Mouse (Mus musculus) adipocyte (in vitro differentiated cells): ENCODE measurements around the gene Csad.
"Not testable (repeated sequence)": the region's sequence is repeated elsewhere in the genome, so short reads cannot be mapped to it uniquely, and the experiment has no call there.

Experiments used
- DNase-seq: peaks from one replicate; pipeline ENCODE4 v3.0.0-alpha.2; 2016; ENCODE audit warnings: low spot score

Csad gene

DNA sequence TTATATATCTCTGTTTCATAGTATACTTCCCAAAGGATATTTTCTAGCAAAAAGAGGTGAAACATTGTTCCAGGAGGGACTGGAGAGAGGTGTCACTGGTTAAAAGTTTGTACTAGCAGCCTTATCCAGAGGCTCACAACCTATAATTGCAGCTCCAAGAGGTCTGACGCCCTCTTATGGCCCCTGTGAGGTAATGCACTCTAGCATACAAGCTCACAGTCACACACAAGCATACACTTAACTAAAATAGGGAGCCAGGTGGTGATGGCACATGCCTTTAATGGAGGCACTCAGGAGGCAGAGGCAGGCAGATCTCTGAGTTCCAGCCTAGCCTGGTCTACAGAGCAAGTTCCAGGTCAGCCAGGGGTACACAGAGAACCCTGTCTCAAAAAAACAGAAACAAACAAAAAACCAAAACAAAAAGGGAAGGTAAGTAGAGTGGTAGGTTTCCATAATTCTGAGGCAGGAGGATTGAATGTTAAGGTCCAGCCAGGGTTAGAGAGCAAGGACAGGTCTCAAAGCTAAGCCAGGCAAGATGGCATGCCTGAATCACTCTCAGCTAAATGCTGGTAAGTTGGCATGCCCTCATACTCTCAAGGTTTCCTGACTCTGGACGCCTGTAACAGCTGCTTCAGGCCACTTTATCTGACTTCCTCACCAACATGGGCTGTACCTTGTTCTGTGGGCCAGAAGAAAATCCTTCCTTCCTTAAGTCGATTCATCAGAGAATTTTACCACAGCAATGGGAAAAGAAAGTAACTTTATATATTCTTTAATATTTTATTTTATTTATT is 40.4 kb downstream of the Csad start:
- DNase-seq = no peak

DNA sequence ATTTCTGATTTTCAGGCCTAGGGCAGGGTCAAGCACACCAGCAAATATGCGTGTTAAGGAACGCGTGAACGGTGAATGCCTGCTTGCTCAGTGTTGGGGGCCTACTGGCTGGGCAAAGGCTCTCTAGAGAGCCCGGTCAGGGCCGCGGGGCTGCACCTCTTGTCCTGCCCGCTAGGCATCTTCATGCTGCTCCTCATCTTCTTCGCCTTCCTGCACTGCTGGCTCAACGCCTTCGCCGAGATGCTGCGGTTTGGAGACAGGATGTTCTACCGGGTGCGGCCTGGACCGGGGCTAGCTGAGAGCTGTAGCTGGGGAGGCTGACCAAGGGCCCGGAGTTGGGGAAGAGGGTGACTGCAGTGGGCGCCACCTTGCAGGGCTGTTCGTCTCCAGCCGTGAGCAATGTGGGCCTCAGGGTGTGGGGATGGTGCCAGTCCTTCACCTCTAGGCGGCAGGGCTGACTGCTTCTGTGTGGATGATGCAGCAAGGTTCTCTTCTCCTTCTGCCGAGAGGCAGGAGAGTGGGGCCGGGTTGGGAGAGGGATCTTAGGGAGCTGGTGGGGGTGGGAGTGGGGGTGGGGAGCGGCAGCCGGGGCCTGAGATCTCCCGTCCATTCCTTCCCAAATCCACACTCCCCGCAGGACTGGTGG is 44.0 kb downstream of the Csad start:
- no peak for DNase-seq

GRCm38 (mm10) chr15:102156836-102157235 is 47.7 kb downstream of the Csad start:
- no peak for DNase-seq

- not testable (repeated sequence) for DNase-seq
Measured at GRCm38 (mm10) chr15:102155006-102155405, 49.5 kb downstream of the Csad start.

- peak; percentile 40 for DNase-seq
Measured at GRCm38 (mm10) chr15:102152646-102153045, 51.9 kb downstream of the Csad start.

DNA sequence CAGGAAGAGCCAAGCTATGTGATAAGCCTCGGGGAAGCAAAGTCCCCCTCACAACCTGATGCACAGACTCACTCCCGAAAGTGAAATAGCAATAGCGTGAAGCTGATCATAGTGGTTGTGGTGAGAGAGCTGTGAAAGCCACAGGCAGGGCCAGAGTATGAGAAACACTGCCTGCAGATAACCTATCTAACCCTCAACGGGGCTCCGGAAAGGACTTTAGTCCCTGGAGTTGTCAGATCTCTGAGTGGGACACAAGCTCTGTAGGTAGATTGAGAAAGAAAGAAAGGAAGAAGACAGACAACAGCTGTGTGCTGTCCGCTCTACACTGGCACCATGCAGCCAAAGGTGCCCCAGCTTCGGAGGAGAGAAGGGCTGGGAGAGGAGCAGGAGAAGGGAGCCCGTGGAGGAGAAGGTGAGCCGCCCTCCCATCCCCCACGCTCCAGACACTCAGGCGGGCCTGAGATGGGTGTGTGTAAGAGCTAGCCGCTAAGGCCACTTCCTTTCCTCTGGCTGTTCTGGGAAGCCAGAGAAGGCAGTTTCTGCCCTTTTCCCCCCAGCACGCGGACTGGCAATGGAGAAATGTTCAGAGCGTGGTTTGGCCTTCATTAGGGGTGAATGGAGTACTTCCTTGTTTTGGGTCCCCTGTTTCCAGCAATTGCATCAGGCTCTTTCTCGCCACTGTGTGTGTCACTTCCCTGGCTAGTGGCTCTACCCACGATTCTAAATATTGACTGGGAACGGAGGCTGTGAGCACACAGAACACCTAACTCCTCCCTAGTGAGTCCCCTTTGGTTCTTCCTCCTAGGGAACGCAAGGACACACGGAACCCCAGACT is 54.0 kb downstream of the Csad start, which contains the start of gene Soat2:
Gene Soat2 (plus strand): TSS at position 226 of the 835 bp plus-strand sequence.
- DNase-seq = no peak

- no peak for DNase-seq
Measured at GRCm38 (mm10) chr15:102149561-102149960, 55.0 kb downstream of the Csad start.

DNA sequence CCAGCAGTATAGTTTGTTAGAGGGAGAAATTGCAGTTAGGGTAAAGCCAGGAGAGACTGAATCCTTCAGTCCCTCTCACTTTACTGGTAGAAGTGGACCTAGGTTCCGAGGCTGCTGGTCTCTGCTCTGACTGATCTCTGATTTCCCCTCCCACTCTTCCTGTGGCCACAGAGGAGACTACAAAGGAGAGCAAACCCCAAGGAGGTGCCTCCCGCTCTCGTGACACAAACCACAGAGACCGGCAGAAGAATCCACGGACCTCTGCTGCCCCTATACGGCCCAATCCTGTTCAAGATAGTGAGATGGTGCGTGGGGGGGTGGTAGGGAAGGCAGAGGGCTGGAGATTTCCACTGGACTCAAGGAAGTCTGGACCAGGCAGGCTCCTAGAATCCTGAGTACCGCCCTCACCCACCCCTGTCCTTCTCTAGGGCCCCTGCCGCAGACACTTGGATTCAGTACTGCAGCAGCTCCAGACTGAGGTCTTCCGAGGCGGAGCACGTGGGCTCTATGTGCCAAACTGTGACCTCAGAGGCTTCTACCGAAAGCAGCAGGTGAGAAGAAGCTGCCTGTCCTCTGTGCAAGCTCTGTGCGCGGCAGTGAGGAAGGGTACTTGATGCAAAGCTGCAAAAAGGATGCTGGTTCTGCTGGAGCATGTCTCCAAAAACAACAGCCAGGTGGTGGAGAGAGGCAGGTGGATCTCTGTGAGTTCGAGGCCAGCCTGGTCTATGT is 56.7 kb downstream of the Csad start:
- no peak for DNase-seq

- DNase-seq = peak; percentile 78
Measured at GRCm38 (mm10) chr15:102146882-102147281, 57.6 kb downstream of the Csad start.

GRCm38 (mm10) chr15:102146089-102146488 is 58.4 kb downstream of the Csad start:
- DNase-seq = no peak

- DNase-seq = peak; percentile 40
Measured at GRCm38 (mm10) chr15:102145330-102145729, 59.2 kb downstream of the Csad start.

DNA sequence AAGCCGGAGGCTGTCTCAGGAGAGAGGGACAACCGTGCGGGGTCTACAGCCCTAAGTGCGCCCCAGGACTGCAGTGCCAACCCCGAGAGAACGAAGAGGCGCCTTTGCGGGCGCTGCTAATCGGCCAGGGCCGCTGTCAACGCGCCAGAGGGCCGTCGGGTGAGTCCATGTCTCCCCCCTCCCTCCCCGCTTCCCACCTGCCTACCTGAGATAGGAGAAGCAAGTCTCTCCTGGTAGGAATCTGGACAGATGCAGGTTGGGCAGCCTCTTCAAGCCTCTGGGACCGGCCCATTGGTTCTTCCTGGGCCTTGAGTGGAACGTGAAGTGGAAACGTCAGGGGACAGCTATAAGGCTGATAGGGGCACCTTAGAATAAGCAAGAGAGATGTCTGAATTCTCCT is 59.8 kb downstream of the Csad start:
- DNase-seq = no peak

DNA sequence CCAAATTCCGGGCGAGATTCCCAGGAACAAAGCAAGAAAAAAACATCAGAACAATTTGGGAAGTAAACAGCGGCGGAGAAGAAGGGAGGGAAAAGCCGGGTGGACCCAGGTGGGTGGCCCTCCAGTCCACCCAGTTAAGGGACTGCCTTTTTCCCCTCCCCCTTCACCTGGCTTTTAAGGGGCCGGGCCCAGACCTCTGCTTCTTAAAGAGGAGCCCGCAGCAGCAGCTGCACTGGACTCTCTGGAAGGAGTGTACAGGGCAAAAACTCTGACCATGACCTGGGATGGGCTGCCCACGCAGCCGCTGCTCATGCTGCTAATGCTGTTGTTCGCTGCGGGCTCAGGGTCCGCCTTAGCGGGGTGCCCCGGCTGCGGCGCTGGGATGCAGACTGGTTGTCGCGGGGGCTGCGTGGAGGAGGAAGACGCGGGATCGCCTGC is 60.2 kb downstream of the Csad start, which contains the start of gene Igfbp6:
Gene Igfbp6 (plus strand): TSS at position 89 of the 438 bp plus-strand sequence.
- DNase-seq = no peak

- DNase-seq = peak; percentile 55
Measured at GRCm38 (mm10) chr15:102142914-102143912, 61.3 kb downstream of the Csad start.

GRCm38 (mm10) chr15:102141120-102141519 is 63.4 kb downstream of the Csad start:
- DNase-seq = no peak

DNA sequence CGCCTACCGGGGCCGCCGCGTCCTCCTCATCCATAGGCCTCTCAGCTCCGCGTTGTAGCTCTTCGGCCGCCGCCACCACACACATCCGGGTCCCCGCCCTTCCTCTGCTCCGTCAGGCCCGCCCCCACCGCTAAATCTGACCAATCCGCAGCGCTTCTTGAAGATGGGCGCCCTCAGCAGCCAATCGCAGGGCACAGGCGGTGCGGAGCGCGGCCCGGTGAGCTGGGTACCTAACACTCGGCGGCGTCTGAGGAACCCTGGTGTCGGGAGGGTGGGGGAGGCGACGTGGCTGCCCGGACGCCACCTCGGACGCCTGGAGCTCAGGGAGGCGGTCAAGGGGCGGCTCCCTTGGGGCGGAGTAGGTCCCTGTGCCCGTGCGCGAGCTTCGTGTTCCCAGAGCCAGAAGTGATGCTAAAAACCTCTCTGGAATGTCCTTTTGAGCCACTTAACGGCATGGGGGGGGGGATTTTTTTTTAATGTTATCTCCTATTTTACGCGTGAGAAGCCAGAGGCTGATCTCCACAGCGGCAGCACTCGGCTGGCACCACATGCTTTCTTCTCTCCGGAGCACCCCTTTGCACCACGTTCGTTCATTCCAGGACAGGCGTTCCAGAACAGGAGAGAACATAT is 68.3 kb downstream of the Csad start, which contains the start of gene Spryd3:
Gene Spryd3 (minus strand): TSS at position 106 of the 630 bp plus-strand sequence.
- DNase-seq = peak; percentile 96

DNA sequence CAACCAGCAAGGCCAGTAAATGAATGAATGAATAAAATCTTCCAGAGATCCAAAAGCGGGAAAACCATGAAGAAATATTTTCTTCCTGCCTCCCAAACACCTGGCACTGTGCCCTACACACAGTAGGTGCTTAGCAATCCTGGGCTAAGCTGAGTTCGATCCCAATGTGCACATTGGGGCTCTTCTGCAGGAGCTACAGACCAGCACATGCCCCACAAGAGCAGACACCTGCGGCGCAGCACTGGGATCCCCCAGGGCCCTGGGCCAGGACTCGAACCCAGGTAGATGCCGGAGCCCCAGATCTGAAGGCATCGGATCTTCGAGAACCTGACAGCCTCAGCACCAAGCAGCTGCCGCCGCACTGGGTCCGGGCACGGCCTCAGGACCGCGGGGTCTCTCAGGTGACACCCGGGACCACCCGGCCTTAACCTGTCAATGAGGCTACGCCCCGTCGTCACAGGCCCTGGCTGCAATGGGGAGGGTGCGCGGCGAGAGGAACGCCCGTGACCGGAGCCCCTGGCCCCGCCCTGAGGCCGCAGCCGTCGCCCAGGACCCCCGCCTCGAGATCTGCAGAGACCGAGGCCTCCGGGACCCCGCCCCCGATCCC is 68.9 kb downstream of the Csad start:
- no peak for DNase-seq

DNA sequence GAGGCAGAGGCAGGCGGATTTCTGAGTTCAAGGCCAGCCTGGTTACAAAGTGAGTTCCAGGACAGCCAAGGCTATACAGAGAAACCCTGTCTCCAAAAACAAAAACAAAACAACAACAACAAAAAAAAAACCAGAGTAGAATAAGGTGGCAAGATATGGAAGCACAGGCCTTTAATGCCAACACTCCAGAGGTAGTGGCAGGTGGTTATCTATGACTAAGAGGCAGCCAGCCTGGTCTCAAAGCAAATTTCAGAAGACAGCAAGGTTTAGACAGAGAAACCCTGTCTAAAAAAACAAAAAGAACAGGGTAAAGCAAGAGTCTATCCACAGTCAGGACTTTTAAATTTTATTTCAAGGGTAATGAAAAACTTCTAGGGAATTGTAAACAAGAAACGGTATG is 69.8 kb downstream of the Csad start:
- DNase-seq = no peak

DNA sequence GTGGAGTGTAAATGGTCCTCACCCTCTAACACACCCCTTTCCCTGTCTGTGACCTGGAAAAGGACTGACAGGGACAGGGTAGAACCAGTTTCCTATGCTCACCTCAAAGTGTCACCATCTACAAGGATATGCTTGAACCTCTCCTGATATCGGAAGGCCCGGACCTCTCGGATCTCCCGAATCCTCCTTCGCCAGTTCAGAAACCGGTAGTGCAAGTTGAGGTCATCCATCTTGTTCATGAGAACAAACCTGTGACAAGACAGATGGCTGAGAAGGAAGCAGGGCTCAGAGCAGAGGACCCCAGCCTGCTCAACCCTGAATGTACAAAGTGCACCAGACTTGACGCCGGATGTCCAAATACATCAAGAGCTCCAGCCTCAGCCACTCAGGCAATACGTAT is 71.2 kb downstream of the Csad start:
- no peak for DNase-seq
